Mouse (Mus musculus) adrenal gland, adult 8-10 months (tissue): Measurements from ENCODE around the gene Cwc27. TPM values are rescaled to one million over a fixed set of nuclear protein-coding genes. Genes with fewer than 3 reads are reported as not detected.

Experiments used
- DNase-seq: peaks from one replicate; pipeline ENCODE4 v3.0.0; 2022
- total RNA-seq, 4 experiments: library from RNA; stranded (reverse); gene quantifications; 2 replicates each; pipeline ENCODE4 v1.2.4; 2022

Gene Cwc27
- 10 to 100 TPM; 17.8 to 32.6 (median 24.4) TPM for total RNA-seq

DNA sequence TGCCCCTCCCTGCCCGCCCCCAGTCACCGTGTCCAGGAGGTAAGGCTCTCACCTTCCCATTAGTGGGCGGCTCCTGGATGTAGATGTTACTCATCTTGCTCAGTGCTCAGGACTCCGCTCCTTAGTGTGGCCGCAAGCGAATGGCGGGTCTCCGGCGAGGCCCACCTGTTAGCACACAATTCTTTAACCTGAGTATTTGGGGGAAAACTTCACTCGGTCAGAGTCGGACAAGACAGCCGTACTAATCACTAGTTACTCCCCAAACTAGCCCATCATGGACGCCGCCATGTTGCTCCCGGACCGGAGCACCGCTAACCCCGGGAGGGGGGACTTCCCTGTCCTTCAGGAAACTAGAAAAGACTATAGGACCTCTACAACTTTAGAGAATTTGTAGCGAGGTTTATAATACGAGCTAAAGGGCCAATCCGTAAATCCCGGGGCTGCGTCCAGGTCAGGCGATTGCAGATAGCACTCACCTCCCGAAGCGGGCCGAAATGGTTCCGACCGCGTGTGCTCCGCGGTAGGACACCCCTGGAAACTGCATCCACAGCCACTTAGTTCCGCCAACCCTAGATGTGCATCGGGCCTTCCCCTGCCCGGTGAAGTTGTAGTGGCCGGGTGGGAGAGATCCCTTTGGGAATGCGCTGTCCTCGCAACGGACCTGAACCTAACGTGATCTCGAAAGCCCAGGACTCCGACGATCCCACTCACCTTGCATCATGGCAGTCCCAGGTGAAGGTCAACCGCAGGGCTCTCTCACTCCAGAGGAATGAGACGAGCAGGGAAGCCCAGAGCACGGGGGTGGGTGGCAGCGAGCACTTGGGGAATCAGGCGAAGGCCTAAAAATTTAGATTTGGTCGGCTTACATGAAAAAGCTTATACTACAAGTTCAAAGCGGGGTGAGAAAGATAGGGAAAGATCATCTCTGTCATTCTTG is at the start of gene Cwc27:
TSS of gene Cwc27 (minus strand) at position 508 of the 937 bp plus-strand sequence.
- DNase-seq, result peak; percentile 70

DNA sequence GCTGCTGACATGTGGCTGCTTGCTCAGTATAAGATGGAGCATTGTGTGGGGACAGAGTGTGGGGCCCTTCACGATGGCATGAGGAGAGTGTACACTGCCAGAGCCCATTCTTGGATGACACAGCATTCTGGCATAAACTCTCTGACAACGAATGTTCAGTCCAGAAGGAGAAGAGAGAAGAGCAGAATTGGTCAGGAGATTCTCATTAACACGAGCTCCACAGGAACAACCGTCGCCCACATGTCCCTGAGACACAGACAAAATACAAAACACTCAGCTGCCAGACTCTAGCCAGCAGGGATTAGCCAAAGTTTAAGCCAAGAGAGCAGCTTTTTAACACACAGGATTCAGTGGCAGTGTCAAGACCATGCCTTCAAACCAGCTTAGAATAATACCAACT is 49.8 kb upstream of the Cwc27 start:
- DNase-seq, result no peak

DNA sequence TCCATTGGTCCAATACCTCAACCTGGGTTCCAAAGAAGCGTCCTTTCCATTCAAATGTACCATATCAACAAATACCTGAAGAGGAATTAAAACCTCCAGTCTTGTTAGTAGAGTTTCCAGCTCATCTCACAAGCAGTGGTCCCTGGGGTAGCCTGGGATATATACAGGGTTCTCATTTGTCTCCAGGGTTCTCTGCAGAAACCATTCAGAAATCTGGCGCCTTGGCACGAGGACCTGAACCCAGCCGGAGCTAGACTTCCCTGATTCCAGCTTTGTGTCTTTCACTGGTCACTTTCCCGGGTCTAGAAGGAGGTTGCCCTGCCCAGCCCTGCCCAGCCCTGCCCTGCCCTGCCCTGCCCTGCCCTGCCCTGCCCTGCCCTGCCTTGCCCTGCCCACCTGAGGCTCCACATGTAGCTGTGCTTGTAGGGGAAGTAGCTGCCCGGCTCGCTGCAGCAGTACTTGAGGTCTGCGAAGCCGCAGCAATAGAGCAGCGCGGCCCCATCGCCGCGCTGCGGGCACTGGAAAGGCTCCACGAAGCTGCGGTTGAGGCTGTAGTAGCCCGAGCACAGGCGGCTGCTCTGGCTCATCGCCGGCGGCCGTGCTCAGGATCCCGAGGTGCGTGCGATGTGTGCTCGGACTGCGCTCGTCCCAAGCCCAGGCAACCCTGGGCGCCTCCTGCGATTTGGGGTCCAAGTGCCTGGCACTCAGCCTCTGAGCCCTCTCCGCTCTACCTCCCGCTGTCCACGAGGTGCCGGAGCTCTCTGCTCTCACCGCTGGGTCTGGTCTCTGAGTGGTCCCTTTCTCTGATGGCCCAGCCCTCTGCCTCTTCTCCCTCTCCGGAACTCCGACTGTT is 46.4 kb upstream of the Cwc27 start, which contains the start of gene Shisal2b:
TSS of gene Shisal2b (minus strand) at position 767 of the 853 bp plus-strand sequence.
- no peak for DNase-seq

DNA sequence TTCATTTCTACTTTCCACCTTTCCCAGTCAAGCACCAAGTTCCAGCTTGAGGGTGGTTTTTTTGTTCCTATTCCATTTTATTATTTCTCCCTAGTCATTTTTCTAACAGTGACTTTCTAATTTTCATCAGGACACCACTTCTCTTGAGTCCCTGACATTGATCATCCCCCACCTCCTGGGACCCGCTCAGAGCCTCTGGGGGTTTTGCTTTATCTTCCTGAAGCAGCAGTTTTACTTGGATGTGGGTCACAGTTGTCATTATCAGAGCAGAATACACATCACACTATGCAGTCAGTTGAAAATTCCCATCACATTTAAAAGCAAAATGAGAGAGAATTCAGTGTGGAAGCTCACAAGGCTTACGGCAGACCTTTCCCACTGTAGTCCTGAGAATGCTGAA is 36.7 kb upstream of the Cwc27 start:
- DNase-seq, result no peak

DNA sequence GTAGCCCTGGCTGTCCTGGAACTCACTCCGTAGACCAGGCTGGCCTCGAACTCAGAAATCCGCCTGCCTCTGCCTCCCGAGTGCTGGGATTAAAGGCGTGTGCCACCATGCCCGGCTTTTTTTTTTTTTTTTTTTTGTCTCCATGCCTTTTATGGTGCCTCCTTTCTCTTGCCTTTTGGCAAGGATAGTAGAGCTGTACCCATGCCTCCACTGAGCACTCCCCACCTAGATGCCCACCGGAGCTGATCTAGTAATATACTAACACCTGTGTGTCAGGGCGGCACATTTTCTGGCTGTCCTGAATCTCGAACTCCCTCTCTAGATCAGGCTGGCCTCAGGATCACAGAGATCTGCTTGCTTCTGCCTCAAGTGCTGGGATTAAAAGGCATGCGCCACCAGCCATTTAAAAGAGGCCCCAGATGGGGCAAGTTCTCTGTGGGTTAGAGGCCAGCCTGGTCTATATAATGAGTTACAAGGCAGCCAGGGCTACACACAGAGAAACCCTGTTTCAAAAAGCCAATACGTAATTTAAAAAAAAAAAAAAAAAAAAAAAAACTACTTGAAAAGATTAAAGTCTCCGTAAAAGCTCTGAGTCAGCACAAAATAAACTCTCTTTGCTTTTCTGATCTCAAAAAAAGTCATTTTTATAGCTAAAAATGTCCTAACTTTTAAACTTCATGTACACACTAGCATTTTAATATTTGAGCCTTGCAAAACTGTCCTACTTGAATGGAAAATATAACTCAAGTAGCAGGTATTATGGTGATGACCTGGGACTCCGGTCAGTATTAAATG is 26.6 kb upstream of the Cwc27 start:
- no peak for DNase-seq

DNA sequence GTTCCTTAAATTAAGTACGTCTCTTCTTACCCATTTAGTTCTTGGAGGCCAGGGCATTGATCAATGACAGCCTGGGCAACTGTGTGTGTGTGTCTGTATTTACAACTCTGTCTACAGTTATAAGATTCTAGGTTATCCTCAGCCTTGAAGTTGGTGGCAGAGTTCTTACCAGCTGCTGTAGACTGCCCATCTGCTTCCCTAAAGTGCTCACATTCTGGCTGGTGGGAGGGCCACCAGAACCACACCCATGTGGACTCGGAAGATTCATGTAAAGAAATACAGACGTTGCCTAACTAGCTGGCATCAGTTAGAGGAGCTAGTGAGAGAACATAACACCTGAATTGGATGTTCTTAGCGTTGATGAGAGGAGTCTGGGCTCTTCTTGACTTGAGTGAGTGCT is 25.0 kb upstream of the Cwc27 start:
- DNase-seq, result no peak

DNA sequence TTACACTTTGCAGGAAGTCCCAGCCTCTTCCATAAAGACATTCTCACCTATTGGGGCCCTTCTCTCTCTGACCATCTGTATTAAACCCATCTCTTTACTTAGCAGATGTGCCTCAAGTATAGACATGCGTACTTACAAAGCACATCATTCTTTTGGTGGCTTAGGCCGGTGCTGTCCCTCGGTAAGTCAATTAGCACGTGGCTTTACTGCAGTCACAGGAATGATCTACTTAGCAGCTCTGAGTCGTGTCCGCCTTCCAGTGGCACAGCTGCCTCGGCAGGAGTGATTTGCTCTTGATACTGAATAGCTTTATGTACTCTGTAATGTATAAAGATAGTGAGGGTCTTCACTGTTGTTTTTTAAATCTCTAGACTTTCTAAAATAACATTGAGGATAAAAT is 20.7 kb upstream of the Cwc27 start:
- DNase-seq, result no peak

DNA sequence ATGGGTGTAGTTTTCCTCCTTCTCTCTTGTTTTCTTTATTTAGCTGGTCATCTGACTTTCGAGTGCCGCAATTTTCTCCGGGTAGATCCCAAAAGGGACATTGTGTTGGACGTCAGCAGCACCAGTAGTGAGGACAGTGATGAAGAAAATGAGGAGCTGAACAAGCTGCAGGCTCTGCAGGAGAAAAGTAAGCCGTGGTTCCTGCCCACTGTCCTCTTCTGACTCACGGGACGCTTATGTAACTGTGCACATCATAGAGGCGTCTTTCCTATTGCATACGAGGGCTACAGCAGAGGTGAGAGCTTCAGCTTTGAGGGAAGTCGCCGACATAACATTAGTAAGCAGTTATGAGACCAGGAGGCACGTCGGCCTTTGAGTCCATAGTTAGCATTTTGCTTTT is 15.9 kb upstream of the Cwc27 start:
- no peak for DNase-seq

DNA sequence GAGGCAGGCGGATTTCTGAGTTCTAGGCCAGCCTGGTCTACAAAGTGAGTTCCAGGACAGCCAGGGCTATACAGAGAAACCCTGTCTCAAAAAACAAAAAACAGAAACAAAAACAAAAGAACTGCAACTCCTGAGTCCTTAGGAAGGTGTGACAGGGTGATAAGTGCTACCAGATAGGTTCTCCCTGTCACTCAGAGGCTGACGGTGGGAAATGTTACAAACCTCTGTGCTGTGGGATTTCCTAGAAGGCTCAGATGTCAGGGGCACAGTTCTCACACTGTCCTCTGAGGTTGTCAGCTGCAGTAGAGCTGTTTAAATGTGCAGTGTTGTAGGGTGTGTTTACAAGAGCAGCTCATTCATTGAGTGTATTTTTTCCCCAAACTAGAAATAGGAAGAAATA is 8.5 kb upstream of the Cwc27 start:
- DNase-seq, result no peak

DNA sequence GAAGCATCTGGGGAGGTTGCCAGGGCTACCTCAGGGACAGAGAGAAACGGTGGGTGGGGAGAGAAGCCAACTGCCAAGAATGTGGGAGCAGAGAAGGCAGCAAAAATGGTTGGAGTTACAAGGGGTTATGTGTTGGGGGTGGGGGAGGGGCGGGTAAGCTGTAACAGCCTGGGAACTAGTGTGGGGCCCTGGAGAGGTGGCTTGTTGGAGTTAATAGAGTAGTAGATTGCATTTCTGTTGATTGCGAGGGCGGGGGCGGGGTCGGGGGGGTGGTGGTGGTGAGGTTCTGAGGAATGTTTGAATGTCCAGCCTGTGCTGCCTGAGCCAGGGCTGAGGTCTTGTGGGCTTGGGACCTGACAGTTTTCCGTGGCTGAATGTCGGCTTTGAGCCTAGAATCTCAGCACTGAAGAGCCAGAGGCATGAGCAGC is 5.5 kb upstream of the Cwc27 start:
- DNase-seq, result no peak

DNA sequence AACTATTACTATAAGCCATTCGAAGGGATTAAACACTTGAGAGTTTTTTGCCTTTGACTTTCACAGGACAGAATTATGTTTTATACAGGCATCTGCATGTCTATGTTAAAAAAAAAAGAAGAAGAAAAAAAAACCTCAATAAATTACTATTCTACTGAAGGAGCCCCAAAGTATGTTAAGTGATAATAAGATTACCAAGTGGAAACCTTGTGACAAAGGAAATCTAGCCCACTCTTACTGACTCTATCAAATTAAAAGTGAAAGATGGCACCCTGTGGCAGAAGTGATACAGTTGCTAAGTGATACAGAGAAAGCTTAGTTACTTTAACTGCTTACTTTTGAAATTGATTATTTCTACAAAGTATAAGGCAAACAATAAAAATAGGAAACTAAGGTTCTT is 5.0 kb upstream of the Cwc27 start:
- DNase-seq, result no peak

DNA sequence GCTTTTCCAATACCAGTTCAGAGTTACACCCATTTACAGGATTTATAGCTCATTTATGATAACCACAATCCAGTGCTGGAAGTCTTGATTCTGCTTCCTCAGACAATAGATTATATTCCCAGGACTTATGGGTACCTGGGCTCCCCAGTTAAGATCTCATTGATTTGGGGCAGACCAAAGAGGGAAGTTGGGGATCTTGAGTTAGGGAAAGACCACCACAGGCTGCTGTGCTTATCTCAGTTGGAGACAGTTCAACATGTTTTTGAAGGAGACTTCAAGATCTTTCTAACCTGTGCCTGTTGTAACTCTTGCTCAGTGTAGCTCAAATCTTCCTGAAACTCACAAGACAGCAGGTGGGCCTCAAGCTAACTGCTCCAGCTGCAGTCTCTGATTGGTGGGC is 4.2 kb upstream of the Cwc27 start:
- DNase-seq, result no peak

DNA sequence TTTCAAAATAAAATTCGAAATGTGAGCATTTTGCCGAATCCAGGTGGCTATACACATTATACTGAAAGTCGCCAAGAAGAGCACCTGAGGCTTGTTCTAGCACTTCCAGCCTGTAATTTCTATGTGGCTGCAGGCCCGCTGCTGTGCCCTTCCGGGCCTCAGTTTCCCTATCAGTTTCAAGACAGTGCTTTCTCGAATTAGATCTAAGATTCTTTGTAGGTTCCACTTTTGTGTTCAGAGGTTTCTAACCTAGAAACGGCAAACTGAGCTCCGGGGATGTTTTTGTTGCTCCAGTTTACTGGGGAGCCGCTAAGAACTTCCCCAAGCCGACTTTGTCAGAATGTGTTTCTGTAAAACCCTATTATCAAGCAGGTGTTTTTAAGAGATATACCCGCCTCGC is 754 bp upstream of the Cwc27 start:
- no peak for DNase-seq

DNA sequence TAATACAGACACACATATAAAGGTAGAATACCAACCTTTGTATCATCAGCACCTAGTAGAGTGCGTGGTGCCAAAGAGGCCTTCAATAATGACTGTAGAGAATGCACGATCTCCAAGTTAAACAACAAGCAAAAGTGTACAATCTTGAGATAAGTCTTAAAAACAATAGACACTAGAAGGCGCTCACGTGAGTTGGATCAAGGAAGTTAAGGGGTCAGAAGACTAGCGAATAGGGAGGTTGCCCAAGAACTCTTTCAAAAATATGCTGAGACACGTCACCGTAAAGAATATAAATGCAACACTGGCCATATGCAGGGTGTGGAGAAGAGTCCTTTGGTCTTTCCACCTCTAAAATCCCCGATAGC is 690 bp downstream of the Cwc27 start:
- DNase-seq, result no peak

DNA sequence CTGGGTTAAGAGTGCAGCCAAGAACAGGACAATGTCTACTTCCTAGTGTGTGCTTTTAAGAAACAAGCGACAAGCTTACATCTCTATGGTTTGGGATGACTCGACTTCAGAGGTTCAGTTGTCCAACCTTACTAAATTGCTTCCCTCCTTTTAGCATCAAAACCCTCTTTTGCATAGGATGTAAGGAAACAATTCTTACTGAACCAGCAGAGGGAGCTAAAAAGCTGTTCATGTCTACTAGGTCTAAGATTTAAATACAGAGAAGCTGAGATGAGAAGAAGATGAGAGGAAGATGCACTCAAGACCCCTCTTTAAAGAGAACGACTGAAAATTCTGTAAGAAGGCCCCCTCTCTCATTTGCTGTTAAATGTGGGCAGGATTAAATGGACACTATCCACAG is 11.3 kb downstream of the Cwc27 start:
- DNase-seq, result no peak

DNA sequence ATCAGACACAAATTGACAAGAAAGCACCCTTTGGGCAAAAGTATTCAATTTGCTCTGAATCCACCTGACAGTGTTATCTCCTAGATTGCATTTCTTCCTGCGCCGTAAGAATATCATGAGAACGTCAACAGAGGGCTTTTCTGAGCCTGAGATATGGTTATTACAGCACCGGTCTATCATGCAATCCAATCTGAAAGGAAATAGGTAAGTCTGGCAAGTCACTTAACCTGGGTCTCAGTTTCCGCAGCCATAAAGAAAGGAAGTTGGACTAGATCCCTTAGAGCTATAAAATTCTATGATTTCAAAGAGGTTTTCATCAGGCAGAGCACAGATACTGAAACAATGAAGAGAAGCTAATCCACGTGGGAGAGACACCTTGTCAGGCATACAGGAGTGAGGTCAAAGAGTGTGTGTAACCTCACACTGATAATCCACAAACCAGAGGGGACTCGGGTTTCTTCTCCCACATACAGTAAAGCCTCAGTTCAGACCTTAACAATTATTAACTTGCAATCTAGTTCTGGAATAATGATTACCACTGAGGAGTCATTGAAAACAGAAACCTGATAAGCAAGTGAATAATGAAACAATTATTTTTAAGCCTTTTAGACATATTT is 17.3 kb downstream of the Cwc27 start:
- DNase-seq, result no peak

DNA sequence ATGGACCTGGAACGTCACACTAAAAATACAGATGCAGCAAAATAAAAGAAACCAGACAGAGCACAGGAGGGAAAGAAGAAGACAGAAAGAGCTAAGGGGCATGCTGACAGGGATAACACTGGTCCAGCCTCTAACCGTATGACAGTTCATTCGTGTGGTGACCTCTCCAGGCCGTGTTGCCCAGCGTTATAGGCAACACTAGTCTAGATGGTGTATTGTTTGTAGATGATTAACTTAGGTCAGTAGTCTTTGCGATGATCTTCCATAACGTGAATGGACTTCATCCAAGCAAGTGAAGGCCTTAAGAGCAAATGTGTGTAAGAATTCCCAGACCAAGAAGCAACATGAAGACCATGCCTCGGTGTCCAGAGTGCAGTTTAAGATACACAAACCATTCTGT is 17.9 kb downstream of the Cwc27 start:
- no peak for DNase-seq

DNA sequence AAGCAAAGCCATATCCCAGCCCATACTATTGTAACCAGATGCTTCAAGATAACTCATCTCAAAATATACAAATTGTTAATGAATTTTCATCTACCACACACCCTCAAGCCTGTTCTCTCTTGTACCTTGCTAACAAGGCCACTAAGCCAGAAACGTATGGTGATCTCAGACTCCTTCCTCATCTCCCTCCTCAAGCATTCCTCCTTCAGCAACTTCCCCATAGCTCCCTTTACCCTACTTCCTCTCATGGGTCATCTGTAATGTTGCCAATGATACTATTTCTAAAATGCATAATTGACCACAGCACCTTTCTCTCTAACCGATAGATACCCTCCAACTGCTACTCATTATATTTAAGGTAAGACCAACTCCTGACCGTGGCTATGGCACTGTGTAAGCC is 22.5 kb downstream of the Cwc27 start:
- DNase-seq, result no peak

DNA sequence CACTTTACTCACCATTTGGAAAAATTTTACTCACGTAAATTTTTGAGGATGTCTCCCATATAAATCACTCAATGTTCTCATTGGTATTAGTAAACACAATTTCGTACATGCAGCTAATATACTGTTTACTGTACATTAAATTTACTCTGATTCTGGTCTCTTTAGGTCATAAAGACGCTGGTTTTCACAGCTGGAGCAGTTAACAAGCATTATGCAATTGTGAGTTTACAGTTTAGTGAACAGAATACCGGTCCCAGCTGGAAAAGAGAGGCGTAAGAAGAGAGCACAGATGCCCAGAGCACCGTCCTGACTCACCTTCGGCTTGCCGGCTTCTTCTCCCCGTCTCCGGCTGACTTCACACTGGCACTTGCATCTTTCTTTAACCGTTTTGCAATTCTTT is 24.8 kb downstream of the Cwc27 start, which contains the start of gene Srek1ip1:
TSS of gene Srek1ip1 (plus strand) at position 301 of the 400 bp plus-strand sequence.
- no peak for DNase-seq

DNA sequence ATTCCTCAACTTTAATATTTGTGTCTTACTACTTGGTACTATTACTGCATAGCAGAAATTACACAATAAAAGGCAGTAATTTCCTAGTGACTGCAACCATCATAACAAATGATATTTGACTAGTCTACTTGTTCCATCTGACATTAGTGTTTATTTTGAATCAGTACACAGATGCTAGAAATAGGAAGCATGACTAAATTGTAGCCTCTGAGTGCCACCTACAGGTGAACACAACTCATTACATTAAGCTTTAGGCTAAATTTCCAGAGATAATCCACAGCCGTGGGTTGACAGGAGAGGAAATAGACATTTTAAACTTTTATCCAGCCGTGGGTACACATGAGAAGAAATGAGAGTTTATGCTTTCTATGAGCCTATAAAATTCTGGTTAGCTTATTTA is 27.3 kb downstream of the Cwc27 start:
- no peak for DNase-seq

DNA sequence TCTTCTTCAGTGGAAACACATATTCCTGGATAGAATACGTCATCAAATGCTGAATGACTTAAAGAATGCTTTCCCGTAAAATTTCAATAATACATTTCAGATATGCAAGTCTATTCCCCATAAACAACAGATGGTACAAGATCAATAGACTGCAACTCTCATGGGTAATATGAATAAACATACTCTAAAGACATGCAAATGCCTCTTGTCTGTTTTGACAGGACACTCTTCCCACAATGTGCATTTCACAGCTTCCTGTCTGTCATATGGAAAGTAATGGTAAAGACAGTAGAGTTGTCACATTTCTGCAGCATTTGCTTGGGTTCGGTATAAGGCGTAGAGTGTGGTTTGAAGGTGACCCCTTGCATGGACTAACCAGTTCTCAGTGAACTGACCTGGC is 29.7 kb downstream of the Cwc27 start:
- no peak for DNase-seq

DNA sequence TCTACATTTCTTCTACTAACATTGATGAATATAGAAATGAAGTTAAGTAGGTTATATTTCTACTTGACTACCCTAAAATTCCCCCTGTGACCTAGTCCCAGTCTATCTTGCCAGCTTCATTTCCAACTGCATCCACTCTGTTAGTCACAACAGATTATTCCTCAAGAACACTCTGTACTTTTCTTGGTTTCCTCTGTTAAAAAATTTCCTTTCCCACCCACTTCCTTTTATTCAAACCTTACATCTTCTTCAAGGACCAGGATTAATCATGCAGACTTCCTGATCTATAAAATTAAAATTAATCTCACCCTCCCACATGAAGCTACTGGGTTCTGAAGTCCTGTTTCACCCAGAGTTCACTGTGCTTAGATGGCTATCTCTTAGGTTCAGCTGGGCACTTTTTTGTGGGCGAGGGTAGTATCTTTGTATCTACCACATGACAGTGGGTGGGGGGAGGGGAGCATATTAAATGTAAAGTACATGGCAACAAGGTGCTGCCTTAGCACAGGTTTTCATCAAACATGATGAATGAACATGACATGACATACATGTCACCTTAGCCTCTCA is 37.8 kb downstream of the Cwc27 start:
- no peak for DNase-seq
